Mouse (Mus musculus) embryo, embryonic 10.5 days (tissue): ENCODE results near the gene Gm10256.
"Not testable (repeated sequence)": the region's sequence is repeated elsewhere in the genome, so short reads cannot be mapped to it uniquely, and the experiment has no call there.

Experiments used
- DNase-seq: peaks from one replicate; pipeline ENCODE4 v3.0.0-alpha.2; 2015; ENCODE audit warnings: low spot score

The Gm10256 gene

GRCm38 (mm10) chrY:2830380-2830779 lies at the start of gene Gm10256, which contains the start of gene Rbmy:
Gene Gm10256, plus strand, starts transcription at chrY:2830699.
Gene Rbmy, plus strand, starts transcription at chrY:2830680.
- DNase-seq: not testable (repeated sequence)

GRCm38 (mm10) chrY:2796105-2796504 lies 34.4 kb upstream of the Gm10256 start, which contains the start of gene Gm4064:
Gene Gm4064, minus strand, starts transcription at chrY:2796205.
- not testable (repeated sequence) for DNase-seq

GRCm38 (mm10) chrY:2900689-2901088 lies 70.2 kb downstream of the Gm10256 start, which contains the start of gene Gm10352:
Gene Gm10352, plus strand, starts transcription at chrY:2900989.
- DNase-seq: not testable (repeated sequence)
